Mouse (Mus musculus): ENCODE data around the gene Ankrd44.

GRCm38 (mm10) chr1:54871321-54871720 is 54.9 kb downstream of the Ankrd44 start:
- no peak for TF ChIP-seq CTCF (IDR thresholded peaks at IDR 0.05; ENCODE audit: low read depth, low read length)
- no peak for TF ChIP-seq GATA1 (IDR thresholded peaks at IDR 0.05; ENCODE audit: borderline replicate concordance, low read length)
- no peak for TF ChIP-seq TAL1 (conservative IDR thresholded peaks at IDR 0.05; ENCODE audit: low read depth, low read length)
- TF ChIP-seq GATA2 (IDR thresholded peaks at IDR 0.05; ENCODE audit: borderline replicate concordance, low read depth, low read length), result no peak

Measured in G1E (cell line).